Mouse (Mus musculus) heart, postnatal 0 days (tissue): ENCODE results near the gene Zim1. TPM values are rescaled to one million over a fixed set of nuclear protein-coding genes. Genes with fewer than 3 reads are reported as not detected.

Experiments
- ATAC-seq: fragments of 200-750 bp; cut with Nextera tagmentation; 2 replicates; pipeline ENCODE4 v1.8.0; 2017; ENCODE audit warnings: low read depth, moderate number of reproducible peaks, moderate library complexity; ENCODE audit not compliant: insufficient read depth
- DNase-seq: peaks from one replicate; pipeline ENCODE4 v3.0.0-alpha.2; 2016; ENCODE audit warnings: low spot score
- H3K27ac ChIP-seq: fragments of 300-500 bp; sonication (generic); 2 replicates; pipeline ENCODE4 v1.5.1; 2014; ENCODE audit warnings: low read depth, mild to moderate bottlenecking
- H3K27me3 ChIP-seq: fragments of 300-500 bp; sonication (generic); 2 replicates; pipeline ENCODE4 v1.6.1; 2014; ENCODE audit warnings: low read length, mixed read lengths; ENCODE audit not compliant: control insufficient read depth, insufficient read depth
- H3K36me3 ChIP-seq: fragments of 300-500 bp; sonication (generic); replicated peaks from 2 replicates; pipeline ENCODE4 v1.6.1; 2014; ENCODE audit warnings: low read length, mixed read lengths; ENCODE audit not compliant: control insufficient read depth, insufficient read depth
- H3K4me1 ChIP-seq: fragments of 300-500 bp; sonication (generic); 2 replicates; pipeline ENCODE4 v1.6.1; 2014; ENCODE audit warnings: antibody characterized with exemption; ENCODE audit not compliant: control insufficient read depth, insufficient read depth
- H3K4me2 ChIP-seq: fragments of 300-500 bp; sonication (generic); 2 replicates; pipeline ENCODE4 v1.6.1; 2014; ENCODE audit warnings: low read depth, mild to moderate bottlenecking, low read length, moderate library complexity
- H3K4me3 ChIP-seq: fragments of 300-500 bp; sonication (generic); 2 replicates; pipeline ENCODE4 v1.5.1; 2014; ENCODE audit warnings: low read depth, low read length
- H3K9ac ChIP-seq: fragments of 300-500 bp; sonication (generic); replicated peaks from 2 replicates; pipeline ENCODE4 v1.6.1; 2014; ENCODE audit warnings: low read depth, low read length, mixed read lengths
- H3K9me3 ChIP-seq: fragments of 300-500 bp; sonication (generic); replicated peaks from 2 replicates; pipeline ENCODE4 v1.6.1; 2016; ENCODE audit warnings: low read length; ENCODE audit not compliant: control insufficient read depth
- CTCF ChIP-seq: IDR thresholded peaks from 2 replicates; pipeline ENCODE4 v1.5.1; 2016; ENCODE audit warnings: antibody characterized with exemption, control low read depth, low read depth
- EP300 ChIP-seq: IDR thresholded peaks from 2 replicates; pipeline ENCODE4 v1.6.1; 2016; ENCODE audit warnings: antibody characterized with exemption, low read depth
- WGBS: fragments of 180-500 bp; shearing (Covaris S2); extraction: QIAGEN DNeasy Blood & Tissue Kit; methylation state at CpG from one replicate; pipeline ENCODE4 v1.1.7; 2014; 5-methylcytosine and 5-hydroxymethylcytosine counted together
- polyA plus RNA-seq: library from polyadenylated mRNA; unstranded; fragments of >200 nt; fragmentation: Nextera tagmentation; extraction: Ambion mirVana; gene quantifications from 2 replicates; pipeline ENCODE4 v1.2.1, GENCODE M21; 2015
- total RNA-seq: library from RNA; depleted of rRNA; stranded (reverse); fragments of >200 nt; gene quantifications from 2 replicates; pipeline ENCODE4 v1.2.3, GENCODE M21; 2014; ENCODE audit warnings: low replicate concordance

Gene Zim1
- total and polyA plus RNA-seq, 2 experiments from 2014 or later, result 1.3 to 5.6 TPM

DNA sequence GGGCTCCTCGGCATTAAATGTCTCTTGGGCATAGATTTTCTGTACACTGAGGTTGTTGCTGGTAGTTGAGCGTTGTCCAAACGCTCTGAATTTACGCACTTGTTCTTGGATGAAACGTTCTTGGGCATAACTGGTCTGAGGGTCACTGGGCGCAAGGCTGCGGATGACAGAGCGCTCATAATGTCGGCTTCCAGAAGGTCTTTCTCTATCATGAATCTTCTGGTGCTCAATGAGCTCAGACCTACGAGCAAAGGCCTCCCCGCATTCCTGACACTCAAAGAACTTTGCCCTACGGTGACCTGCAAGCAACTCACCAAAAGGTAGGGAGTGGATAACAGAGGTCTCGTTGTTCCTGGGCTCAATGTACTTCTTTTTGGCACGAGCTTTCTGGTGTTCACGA lies 13.1 kb upstream of the Zim1 start:
- Histone ChIP-seq H3K4me1 (no peaks in the 10 kb centered on the region), H3K27ac (no peak overlapping the region), H3K9ac (no peak overlapping the region), H3K4me2 (no peak overlapping the region), H3K4me3 (no peak overlapping the region), H3K27me3 (no peaks in the 10 kb centered on the region), H3K9me3 (no peaks in the 10 kb centered on the region), H3K36me3 (peaks cover 77% of the 10 kb centered on the region)
- no peak for TF ChIP-seq CTCF
- TF ChIP-seq EP300, result no peak
- no peak for DNase-seq
- 83% methylated on average over 15 of the region's 15 CpGs for WGBS
- no peak for ATAC-seq

DNA sequence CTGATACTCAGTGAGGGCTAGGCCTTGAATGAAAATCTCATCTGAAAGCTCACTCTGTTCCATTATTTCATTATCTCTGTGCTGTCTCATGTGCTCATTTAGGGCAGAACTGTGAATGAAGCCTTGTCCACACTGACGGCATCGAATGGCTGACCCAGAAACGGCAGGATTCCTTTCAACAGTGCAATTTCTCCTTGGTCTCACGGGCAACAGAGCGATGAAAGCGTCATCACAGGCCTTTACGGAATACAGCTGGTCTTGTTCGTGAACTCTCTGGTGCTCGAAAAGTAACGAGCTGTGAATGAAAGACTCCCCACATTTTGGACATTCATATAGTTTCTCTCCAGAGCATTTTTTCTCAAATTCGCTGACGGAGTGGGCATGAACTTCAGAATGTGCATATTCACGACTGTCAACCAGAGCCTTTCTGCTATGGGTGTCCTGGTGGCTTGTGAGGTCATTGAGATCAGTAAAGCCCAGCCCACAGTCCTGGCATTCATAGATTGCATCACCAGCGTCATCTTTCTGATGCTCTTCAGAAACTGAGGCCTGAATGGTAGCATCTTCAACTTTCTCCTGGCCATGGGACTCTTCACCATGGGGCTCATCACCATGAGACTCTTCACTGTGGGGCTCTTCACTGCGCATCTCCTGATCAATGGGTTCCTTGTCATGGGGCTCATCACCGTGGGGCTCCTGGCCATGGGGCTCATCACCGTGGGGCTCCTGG lies 12.4 kb upstream of the Zim1 start:
- Histone ChIP-seq H3K4me1 (no peaks in the 10 kb centered on the region), H3K9me3 (no peaks in the 10 kb centered on the region), H3K4me2 (no peak overlapping the region), H3K27ac (no peak overlapping the region), H3K36me3 (peaks cover 73% of the 10 kb centered on the region), H3K9ac (no peak overlapping the region), H3K27me3 (no peaks in the 10 kb centered on the region), H3K4me3 (no peak overlapping the region)
- no peak for DNase-seq
- 73% methylated on average over 17 of the region's 17 CpGs for WGBS
- ATAC-seq, result no peak; the same call in 1 of the 2 replicates
- TF ChIP-seq EP300, result no peak
- TF ChIP-seq CTCF, result no peak

DNA sequence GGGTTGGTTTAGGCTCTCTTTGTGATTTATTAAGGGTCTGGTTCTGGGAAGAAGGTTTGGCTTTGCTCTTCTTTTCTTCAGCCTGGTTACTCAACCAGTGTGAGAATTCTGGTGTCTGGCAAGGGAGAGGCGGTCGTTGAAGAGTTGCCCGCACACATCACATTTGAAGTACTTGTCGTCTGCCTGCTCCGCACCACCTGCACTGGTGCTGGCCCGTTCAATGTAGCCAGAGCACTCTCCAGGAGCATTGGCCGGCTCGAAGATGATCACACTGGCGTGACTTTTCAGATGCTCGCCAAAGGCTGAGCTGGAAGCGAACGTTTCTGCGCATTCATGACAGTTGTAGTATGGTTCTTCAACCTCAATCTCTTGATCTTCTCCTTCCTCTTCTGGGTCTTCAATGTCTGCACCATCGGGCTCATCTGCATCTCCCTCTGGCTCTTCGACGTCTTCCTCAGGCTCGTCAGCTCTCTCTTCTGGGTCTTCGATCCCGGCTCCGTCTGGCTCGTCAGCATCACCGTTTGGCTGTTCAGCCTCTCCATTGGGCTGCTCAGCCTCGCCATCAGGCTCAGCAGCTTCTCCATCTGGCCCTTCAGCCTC lies 11.3 kb upstream of the Zim1 start:
- Histone ChIP-seq H3K9me3 (no peaks in the 10 kb centered on the region), H3K9ac (no peak overlapping the region), H3K4me2 (no peak overlapping the region), H3K27me3 (no peaks in the 10 kb centered on the region), H3K4me3 (no peak overlapping the region), H3K36me3 (peaks cover 63% of the 10 kb centered on the region), H3K4me1 (no peaks in the 10 kb centered on the region), H3K27ac (no peak overlapping the region)
- ATAC-seq, result no peak
- 84% methylated on average over 23 of the region's 23 CpGs for WGBS
- no peak for DNase-seq
- no peak for TF ChIP-seq EP300
- TF ChIP-seq CTCF, result no peak

DNA sequence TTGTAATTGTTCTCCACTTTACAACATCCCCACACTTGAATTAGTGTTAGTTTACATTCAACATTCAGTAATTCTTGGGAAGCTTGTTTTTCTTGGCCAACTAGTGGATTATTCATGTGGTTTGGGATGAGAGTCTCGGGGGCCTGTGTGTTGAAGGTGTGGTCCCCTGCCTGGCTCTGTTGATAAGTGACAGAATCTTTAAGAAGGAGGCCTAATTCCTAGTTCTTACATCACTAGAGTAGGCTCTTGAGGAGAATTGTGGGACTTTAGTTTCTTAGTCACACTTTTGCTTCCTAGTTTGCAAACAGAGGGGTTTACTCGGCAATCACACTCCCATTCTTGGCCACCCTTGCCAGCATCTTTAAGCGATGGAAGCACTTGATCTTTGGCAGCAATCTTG lies 3.0 kb upstream of the Zim1 start:
- no peak for ATAC-seq
- Histone ChIP-seq H3K36me3 (0 out of 2 replicates have a peak, but pooled peaks cover 4% of the 10 kb centered on the region), H3K9ac (no peak overlapping the region), H3K4me2 (no peak overlapping the region), H3K4me3 (no peak overlapping the region), H3K27ac (no peak overlapping the region), H3K4me1 (no peaks in the 10 kb centered on the region), H3K9me3 (no peaks in the 10 kb centered on the region), H3K27me3 (no peaks in the 10 kb centered on the region)
- WGBS, result 76% methylated on average over 3 of the region's 3 CpGs
- no peak for DNase-seq
- TF ChIP-seq EP300 (no peak), CTCF (no peak)

DNA sequence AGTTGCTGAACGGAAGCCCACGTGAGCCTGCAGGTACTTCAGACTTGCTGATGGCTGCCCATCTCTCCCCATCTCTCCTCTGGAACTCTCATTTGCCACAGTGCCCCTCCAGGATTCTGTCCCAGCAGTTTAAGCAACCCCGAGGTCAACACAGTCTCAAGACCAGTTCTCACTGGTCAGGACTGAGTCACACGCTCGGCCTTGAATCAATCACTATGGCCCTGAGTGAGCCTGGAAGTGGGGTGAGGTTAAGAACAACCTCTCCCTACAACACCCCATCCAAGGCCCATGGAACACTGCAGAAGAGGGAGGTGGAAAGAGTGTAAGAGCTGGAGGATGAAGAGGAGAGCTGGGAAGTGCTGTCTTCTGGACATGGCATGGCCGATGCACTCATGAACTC lies 10.7 kb downstream of the Zim1 start:
- H3K4me1 ChIP-seq, result no peaks in the 10 kb centered on the region
- H3K27ac ChIP-seq, result no peak overlapping the region
- no peak for TF ChIP-seq CTCF
- TF ChIP-seq EP300, result no peak
- ATAC-seq (no peak), DNase-seq (no peak)
- H3K27me3 ChIP-seq, result no peaks in the 10 kb centered on the region
- H3K9me3 ChIP-seq, result no peaks in the 10 kb centered on the region
- WGBS, result 91% methylated on average over 6 of the region's 6 CpGs
- no peak overlapping the region for H3K4me3 ChIP-seq
- H3K9ac ChIP-seq, result no peak overlapping the region
- H3K4me2 ChIP-seq, result no peak overlapping the region
- H3K36me3 ChIP-seq, result no peaks in the 10 kb centered on the region

DNA sequence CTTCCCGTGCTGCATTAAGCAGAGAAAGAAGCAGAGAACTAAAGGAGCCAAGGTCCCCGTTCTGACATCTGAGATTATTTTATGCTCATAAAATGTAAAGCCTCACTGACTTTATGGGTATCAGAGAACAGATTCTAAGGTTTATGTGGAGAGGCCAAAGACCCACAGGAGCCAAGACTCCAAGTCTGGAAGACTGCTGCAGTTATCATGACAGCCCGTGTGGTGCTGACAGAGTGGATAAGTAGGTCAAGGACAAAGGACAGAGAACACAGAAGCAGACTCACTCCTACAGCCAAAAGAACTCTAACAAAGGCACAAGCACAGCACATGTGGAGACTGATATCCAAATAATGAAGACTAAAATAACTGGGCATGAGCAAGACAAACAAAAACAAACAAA lies 29.5 kb downstream of the Zim1 start:
- TF ChIP-seq CTCF (no peak), EP300 (no peak)
- ATAC-seq (peak; percentile 91), DNase-seq (peak; percentile 28)
- H3K4me2 ChIP-seq, result no peak overlapping the region
- no peak overlapping the region for H3K9ac ChIP-seq
- H3K27me3 ChIP-seq, result no peaks in the 10 kb centered on the region
- H3K4me3 ChIP-seq, result no peak overlapping the region
- peak overlapping the region; percentile 67 for H3K27ac ChIP-seq
- no peaks in the 10 kb centered on the region for H3K9me3 ChIP-seq
- no peaks in the 10 kb centered on the region for H3K36me3 ChIP-seq
- peaks cover 13% of the 10 kb centered on the region; the same call in 1 of the 2 replicates for H3K4me1 ChIP-seq
- WGBS, result 35% methylated on average over 3 of the region's 3 CpGs
